Mouse (Mus musculus) kidney, embryonic 16.5 days (tissue): ENCODE data around the gene Med14. TPM values are rescaled to one million over a fixed set of nuclear protein-coding genes. Genes with fewer than 3 reads are reported as not detected.
A peak's percentile ranks its signal among the peaks of the same experiment; 100 is the strongest.

Experiments used
- ATAC-seq: fragments of 200-750 bp; cut with Nextera tagmentation; 2 replicates; pipeline ENCODE4 v1.8.0; 2017; ENCODE audit warnings: moderate TSS enrichment; ENCODE audit not compliant: low FRiP score, low TSS enrichment
- H3K27ac ChIP-seq: fragments of 300-500 bp; sonication (generic); 2 replicates; pipeline ENCODE4 v1.5.1; 2014; ENCODE audit warnings: low read length
- H3K27me3 ChIP-seq: fragments of 300-500 bp; sonication (generic); 2 replicates; pipeline ENCODE4 v1.6.1; 2014; ENCODE audit warnings: low read length, control low read depth, mixed read lengths; ENCODE audit not compliant: insufficient read depth
- H3K36me3 ChIP-seq: fragments of 300-500 bp; sonication (generic); 2 replicates; pipeline ENCODE4 v1.6.1; 2014; ENCODE audit warnings: low read length, control low read depth, mixed read lengths; ENCODE audit not compliant: insufficient read depth
- H3K4me1 ChIP-seq: fragments of 300-500 bp; sonication (generic); 2 replicates; pipeline ENCODE4 v1.6.1; 2014; ENCODE audit warnings: low read length, control low read depth, mixed read lengths; ENCODE audit not compliant: insufficient read depth
- H3K4me2 ChIP-seq: fragments of 300-500 bp; sonication (generic); replicated peaks from 2 replicates; pipeline ENCODE4 v1.6.1; 2014; ENCODE audit warnings: low read depth, low read length
- H3K4me3 ChIP-seq: fragments of 300-500 bp; sonication (generic); 2 replicates; pipeline ENCODE4 v1.5.1; 2014; ENCODE audit warnings: mild to moderate bottlenecking, low read length
- H3K9ac ChIP-seq: fragments of 300-500 bp; sonication (generic); replicated peaks from 2 replicates; pipeline ENCODE4 v1.6.1; 2014; ENCODE audit warnings: low read length
- H3K9me3 ChIP-seq: fragments of 300-500 bp; sonication (generic); 2 replicates; pipeline ENCODE4 v1.6.1; 2016; ENCODE audit warnings: low read length, control low read depth
- WGBS: fragments of 180-500 bp; shearing (Covaris S2); extraction: QIAGEN DNeasy Blood & Tissue Kit; methylation state at CpG from one replicate; pipeline ENCODE4 v1.1.7; 2014; 5-methylcytosine and 5-hydroxymethylcytosine counted together
- polyA plus RNA-seq: library from polyadenylated mRNA; unstranded; fragments of >200 nt; fragmentation: Nextera tagmentation; extraction: Ambion mirVana; gene quantifications from 2 replicates; pipeline ENCODE4 v1.2.1, GENCODE M21; 2015

Gene Med14
- polyA plus RNA-seq, 1 experiment from 2014 or later: 10.0 TPM

DNA sequence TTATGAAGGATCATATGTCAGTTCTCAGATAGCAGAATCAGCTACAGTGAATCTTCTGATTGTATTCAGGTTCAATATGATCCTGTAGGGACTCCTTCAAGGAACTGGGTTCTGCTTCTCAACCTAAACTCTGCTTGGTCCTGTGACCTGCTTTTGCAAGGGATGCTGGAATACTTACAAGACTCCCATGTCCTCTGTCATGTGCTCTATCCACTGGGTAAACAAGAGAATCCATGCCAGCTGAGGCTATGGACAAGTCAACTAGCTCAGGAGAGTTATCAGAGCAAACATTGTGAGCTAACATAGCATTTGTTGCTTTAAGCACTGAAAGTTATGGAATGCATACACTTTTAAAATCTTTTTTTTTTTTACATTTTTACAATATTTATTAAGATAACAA is 75.8 kb downstream of the Med14 start:
- H3K4me2 ChIP-seq: no peak overlapping the region
- no peaks in the 10 kb centered on the region for H3K4me1 ChIP-seq
- H3K9ac ChIP-seq: no peak overlapping the region
- no peaks in the 10 kb centered on the region; the same call in 1 of the 2 replicates for H3K27me3 ChIP-seq
- H3K9me3 ChIP-seq: no peaks in the 10 kb centered on the region
- no peak for ATAC-seq
- no peak overlapping the region for H3K4me3 ChIP-seq
- peaks cover 19% of the 10 kb centered on the region; the same call in 1 of the 2 replicates for H3K36me3 ChIP-seq
- no peak overlapping the region for H3K27ac ChIP-seq

DNA sequence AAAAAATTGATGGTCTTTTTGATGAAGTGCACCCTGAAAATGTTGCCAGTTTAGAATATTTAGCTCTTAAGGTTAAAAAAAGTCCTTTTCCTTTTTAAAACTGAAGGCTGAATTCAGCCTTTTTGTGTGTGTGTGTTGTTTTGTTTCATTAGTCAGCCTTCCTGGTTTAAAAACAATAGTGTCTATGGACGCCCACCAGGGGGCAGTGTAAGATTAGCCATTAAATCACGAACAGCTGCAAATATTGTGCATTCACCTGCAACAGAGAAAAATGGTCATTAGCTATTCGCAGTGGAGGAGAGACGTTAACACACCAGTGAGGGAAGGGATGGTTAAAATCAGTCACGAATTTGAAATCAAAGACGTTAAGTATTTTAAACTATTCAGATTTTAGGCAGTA is 84.5 kb downstream of the Med14 start:
- H3K27ac ChIP-seq: no peak overlapping the region
- ATAC-seq: no peak
- 0 out of 2 replicates have a peak, but pooled peaks cover 2% of the 10 kb centered on the region for H3K4me1 ChIP-seq
- H3K9me3 ChIP-seq: no peaks in the 10 kb centered on the region
- H3K4me3 ChIP-seq: no peak overlapping the region
- no peaks in the 10 kb centered on the region; the same call in 1 of the 2 replicates for H3K27me3 ChIP-seq
- no peak overlapping the region for H3K4me2 ChIP-seq
- no peak overlapping the region for H3K9ac ChIP-seq
- H3K36me3 ChIP-seq: 0 out of 2 replicates have a peak, but pooled peaks cover 2% of the 10 kb centered on the region
- WGBS: 30% methylated on average over 6 of the region's 6 CpGs

DNA sequence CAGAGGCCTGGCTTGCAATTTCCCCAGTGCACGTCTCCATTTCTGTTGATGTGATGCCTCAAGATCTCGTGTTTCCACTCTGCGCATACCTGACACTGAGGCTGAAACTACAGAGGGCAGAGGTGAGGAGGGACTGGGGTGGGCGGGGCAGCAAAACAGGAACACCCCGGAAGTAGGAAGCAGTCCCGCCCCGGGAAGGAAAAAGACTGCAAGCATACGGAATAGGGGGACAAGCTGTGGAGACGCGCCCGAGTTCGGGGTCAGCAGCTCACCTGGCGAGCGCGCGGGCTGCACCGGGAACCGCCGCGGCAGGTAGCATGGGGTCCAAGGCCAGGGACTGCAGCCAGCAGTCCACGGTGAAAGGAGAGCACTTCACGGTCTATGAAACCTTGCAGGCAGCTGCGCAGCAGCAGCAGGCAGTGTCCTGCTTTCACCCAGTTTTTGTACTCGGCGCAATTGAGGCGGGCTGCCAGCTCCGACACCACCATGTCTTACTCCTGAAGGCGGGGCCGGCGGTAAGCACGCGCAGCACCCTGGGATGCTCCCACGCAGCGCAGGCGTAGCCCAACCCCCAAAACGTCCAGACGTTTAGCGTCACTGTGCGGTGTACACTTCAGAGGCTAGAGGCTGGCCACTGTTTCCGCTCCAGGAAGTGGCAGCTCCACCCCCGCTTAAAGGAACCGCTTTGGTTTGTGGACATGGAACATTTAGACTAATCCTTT is 88.7 kb downstream of the Med14 start, which contains the start of gene 1810030O07Rik:
TSS of gene 1810030O07Rik (minus strand) at position 615 of the 722 bp plus-strand sequence.
- Histone ChIP-seq H3K9ac (peak within 1 kb of the TSS; percentile 81), H3K27ac (peak within 1 kb of the TSS; percentile 91), H3K4me1 (0 out of 2 replicates have a peak, but pooled peaks cover 2% of the 10 kb centered on the region), H3K27me3 (no peaks in the 10 kb centered on the region; the same call in 1 of the 2 replicates), H3K4me3 (peak within 1 kb of the TSS; percentile 76), H3K9me3 (no peaks in the 10 kb centered on the region), H3K4me2 (peak within 1 kb of the TSS; percentile 54), H3K36me3 (peaks cover 10% of the 10 kb centered on the region; the same call in 1 of the 2 replicates)
- ATAC-seq: peak; percentile 99
- WGBS: 14% methylated on average over 40 of the region's 42 CpGs

DNA sequence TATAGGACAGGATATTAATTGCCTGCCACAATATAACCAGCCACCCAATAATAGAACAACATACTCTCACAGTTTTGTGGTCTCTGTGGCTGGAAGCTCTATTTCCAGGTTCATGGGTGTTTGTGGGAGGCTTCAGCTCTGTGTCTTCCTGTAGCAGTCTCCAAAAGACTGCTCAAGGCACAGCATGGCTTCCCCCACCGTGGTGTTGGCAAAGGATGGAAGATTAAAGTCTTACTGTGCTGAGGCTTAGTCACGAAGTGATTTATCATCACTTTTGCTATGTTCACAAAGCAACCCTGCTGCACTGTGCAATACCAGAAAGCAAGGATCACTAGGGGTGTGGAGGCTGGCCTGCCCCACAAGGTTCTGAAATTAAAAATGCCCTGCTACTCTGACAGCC is 108.0 kb downstream of the Med14 start:
- Histone ChIP-seq H3K4me1 (no peaks in the 10 kb centered on the region), H3K27me3 (no peaks in the 10 kb centered on the region; the same call in 1 of the 2 replicates), H3K36me3 (peaks cover 10% of the 10 kb centered on the region; the same call in 1 of the 2 replicates), H3K4me3 (no peak overlapping the region), H3K9me3 (no peaks in the 10 kb centered on the region), H3K4me2 (no peak overlapping the region), H3K9ac (no peak overlapping the region), H3K27ac (no peak overlapping the region)
- ATAC-seq: no peak
- WGBS: 75% methylated on average over 2 of the region's 2 CpGs

DNA sequence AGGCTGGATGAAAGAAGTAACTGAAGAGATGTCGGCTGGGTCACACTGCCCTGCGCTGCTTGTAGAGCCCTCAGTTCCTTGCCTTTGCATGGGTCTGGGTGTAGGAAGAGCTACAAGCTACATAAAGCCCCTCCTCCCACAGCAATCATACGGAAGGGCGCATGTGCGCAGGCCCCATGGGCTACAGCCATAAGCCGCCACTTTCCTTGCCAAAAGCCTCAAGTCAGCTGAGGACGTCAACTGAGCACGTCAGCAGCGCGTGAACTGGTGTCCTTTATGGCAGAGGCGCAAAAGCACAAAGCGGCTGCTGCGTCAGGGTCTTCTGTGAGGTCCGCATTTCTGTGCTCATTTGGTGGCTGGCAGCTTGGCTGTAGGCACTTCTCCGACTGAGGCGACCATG is 110.0 kb downstream of the Med14 start:
- H3K4me3 ChIP-seq: no peak overlapping the region
- H3K4me2 ChIP-seq: no peak overlapping the region
- no peaks in the 10 kb centered on the region for H3K9me3 ChIP-seq
- 88% methylated on average over 16 of the region's 16 CpGs for WGBS
- H3K36me3 ChIP-seq: peaks cover 10% of the 10 kb centered on the region; the same call in 1 of the 2 replicates
- no peaks in the 10 kb centered on the region; the same call in 1 of the 2 replicates for H3K27me3 ChIP-seq
- H3K9ac ChIP-seq: no peak overlapping the region
- no peaks in the 10 kb centered on the region for H3K4me1 ChIP-seq
- ATAC-seq: no peak
- no peak overlapping the region for H3K27ac ChIP-seq

DNA sequence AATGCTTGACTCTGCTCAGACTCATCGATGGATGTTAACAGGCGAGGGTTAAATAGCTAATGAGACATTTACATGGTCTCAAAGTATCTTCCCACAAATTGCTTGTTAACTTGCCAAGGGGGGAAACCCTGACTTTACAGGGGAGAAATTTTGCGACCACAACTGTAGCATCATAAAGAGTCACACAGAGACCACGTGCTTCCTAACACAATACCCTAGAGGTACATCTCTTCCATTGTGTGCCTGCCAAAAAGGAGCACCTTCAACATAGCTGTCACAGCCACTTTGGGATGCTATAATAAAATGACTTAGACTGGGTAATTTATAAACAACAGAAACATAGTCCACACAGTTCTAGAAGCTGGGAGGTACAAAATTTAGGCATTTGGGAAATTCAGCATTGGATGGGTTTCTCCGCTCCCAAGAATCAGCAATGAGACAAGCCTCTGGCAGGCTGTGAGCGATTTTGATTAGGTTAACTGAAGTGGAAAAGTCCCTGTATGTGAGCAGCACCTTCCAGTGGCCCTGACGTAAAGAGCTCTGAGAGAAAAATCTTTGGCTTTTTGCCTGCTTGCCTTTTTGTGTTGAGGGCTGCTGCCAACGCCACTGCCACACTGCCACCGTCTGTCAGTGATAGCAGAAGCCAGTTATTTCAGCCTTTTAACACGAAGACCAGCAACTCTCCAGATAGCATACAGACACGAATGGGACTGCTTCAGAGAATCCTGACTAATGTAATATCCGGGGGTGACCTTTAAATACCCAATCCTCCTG is 116.2 kb downstream of the Med14 start:
- 67% methylated on average over 12 of the region's 12 CpGs for WGBS
- no peak for ATAC-seq

DNA sequence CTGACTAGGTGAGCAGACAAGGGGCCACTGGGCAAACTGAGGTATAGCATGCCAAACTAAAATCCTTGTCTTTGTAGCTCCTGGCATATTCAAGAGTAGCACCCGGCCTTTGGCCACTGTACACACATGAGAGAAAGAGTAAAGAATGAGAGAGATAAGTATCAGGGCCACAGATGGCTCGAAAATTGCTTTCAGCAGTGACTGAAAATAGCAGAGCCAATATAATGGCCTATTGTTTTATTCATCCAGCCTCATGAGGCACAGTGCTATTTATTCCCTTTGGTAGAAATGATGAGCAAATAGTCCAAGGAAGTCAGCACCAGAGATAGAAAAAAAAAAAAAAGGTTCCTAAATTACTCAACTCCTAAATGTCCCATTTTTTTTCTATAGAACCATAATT is 116.9 kb downstream of the Med14 start:
- no peak overlapping the region for H3K4me2 ChIP-seq
- WGBS: 52% methylated on average over 2 of the region's 2 CpGs
- no peaks in the 10 kb centered on the region for H3K36me3 ChIP-seq
- H3K9ac ChIP-seq: no peak overlapping the region
- no peak overlapping the region for H3K27ac ChIP-seq
- H3K4me3 ChIP-seq: no peak overlapping the region
- H3K9me3 ChIP-seq: no peaks in the 10 kb centered on the region
- no peaks in the 10 kb centered on the region; the same call in 1 of the 2 replicates for H3K27me3 ChIP-seq
- no peak for ATAC-seq
- H3K4me1 ChIP-seq: no peaks in the 10 kb centered on the region

More for the DNA sequence above, 116.2 kb downstream of the Med14 start:
- H3K27me3 ChIP-seq: no peaks in the 10 kb centered on the region; the same call in 1 of the 2 replicates
- H3K4me3 ChIP-seq: no peak overlapping the region
- no peak overlapping the region for H3K27ac ChIP-seq
- H3K36me3 ChIP-seq: no peaks in the 10 kb centered on the region
- H3K9me3 ChIP-seq: no peaks in the 10 kb centered on the region
- H3K9ac ChIP-seq: no peak overlapping the region
- H3K4me1 ChIP-seq: no peaks in the 10 kb centered on the region
- no peak overlapping the region for H3K4me2 ChIP-seq

Other genes starting within 250 kb of the Med14 start
- gene Atp6ap2, start 174.3 kb downstream of the Med14 start, polyA plus RNA-seq: 133 and 142 TPM in 2 replicates
- 41.1 and 44.9 TPM in 2 replicates for gene 1810030O07Rik, start 88.4 kb downstream of the Med14 start, polyA plus RNA-seq